Mouse (Mus musculus) bone marrow macrophage, adult 2 months (primary cell): ENCODE results near the gene 2610507B11Rik.

Source experiments
- CTCF ChIP-seq: IDR thresholded peaks from 2 replicates; pipeline ENCODE4 v1.5.1; 2012; ENCODE audit warnings: low read depth, mild to moderate bottlenecking, low read length, moderate library complexity
- POLR2A ChIP-seq: IDR thresholded peaks from 2 replicates; pipeline ENCODE4 v1.6.1; 2012; ENCODE audit warnings: mild to moderate bottlenecking, low read depth, low read length, borderline replicate concordance

- no peak for TF ChIP-seq POLR2A
- TF ChIP-seq CTCF = no peak
These were observed 61.3 kb downstream of the 2610507B11Rik start, which contains the start of gene Aldoc for GRCm38 (mm10) chr11:78322860-78323259.
